Mouse (Mus musculus) kidney, adult 2 months (tissue): ENCODE results near the gene 1700001C02Rik.

ENCODE experiments used
- CTCF ChIP-seq: fragments of 200-500 bp; conservative IDR thresholded peaks from 2 replicates; pipeline ENCODE4 v1.5.1; 2011; ENCODE audit warnings: low read depth, mild to moderate bottlenecking, control low read depth, low read length, moderate library complexity, mixed read lengths; ENCODE audit not compliant: insufficient read depth, insufficient read length
- POLR2A ChIP-seq: fragments of 200-500 bp; IDR thresholded peaks from one replicate; pipeline ENCODE4 v1.6.1; 2011; ENCODE audit warnings: low read depth, low read length, control low read depth

DNA sequence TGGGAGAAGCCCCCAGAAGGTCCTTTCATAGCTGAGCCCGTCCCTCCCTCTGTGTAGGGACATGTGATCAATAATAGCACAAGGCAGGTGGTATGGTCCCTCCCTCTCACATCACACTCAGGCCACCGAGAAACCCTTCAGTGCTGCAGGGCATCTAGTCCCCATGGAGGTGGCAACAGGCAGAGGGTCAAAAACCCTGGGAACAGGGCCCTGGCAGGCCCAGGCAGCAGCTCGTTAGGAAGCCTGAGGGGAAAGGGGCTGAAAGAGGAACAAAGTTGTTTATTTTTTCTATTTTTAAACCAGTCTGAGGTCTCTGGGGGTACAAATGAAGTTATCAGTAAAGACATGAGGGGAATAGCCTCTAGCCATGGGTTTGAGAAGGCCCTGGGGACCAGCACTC is 58.4 kb downstream of the 1700001C02Rik start:
- no peak for TF ChIP-seq CTCF
- TF ChIP-seq POLR2A, result no peak
